Mouse (Mus musculus) stomach, postnatal 0 days (tissue): ENCODE measurements around the gene Mtmr12. TPM values are rescaled to one million over a fixed set of nuclear protein-coding genes. Genes with fewer than 3 reads are reported as not detected.

ENCODE experiments used
- ATAC-seq: fragments of 200-750 bp; cut with Nextera tagmentation; 2 replicates; pipeline ENCODE4 v1.8.0; 2017; ENCODE audit not compliant: low FRiP score, low TSS enrichment
- DNase-seq: peaks from one replicate; pipeline ENCODE4 v3.0.0-alpha.2; 2016; ENCODE audit warnings: low spot score
- H3K27ac ChIP-seq: fragments of 300-500 bp; sonication (generic); replicated peaks from 2 replicates; pipeline ENCODE4 v1.5.1; 2014; ENCODE audit warnings: mild to moderate bottlenecking, control low read depth
- H3K27me3 ChIP-seq: fragments of 300-500 bp; sonication (generic); 2 replicates; pipeline ENCODE4 v1.6.1; 2014; ENCODE audit warnings: low read length; ENCODE audit not compliant: control insufficient read depth, insufficient read depth
- H3K36me3 ChIP-seq: fragments of 300-500 bp; sonication (generic); 2 replicates; pipeline ENCODE4 v1.6.1; 2014; ENCODE audit warnings: low read length, mixed read lengths; ENCODE audit not compliant: control insufficient read depth, insufficient read depth
- H3K4me1 ChIP-seq: fragments of 300-500 bp; sonication (generic); replicated peaks from 2 replicates; pipeline ENCODE4 v1.6.1; 2014; ENCODE audit warnings: antibody characterized with exemption; ENCODE audit not compliant: control insufficient read depth, insufficient read depth
- H3K4me2 ChIP-seq: fragments of 300-500 bp; sonication (generic); replicated peaks from 2 replicates; pipeline ENCODE4 v1.6.1; 2014; ENCODE audit warnings: low read depth, mild to moderate bottlenecking, control low read depth, moderate library complexity
- H3K4me3 ChIP-seq: fragments of 300-500 bp; sonication (generic); 2 replicates; pipeline ENCODE4 v1.5.1; 2014; ENCODE audit warnings: low read depth, low read length, control low read depth
- H3K9ac ChIP-seq: fragments of 300-500 bp; sonication (generic); 2 replicates; pipeline ENCODE4 v1.6.1; 2014; ENCODE audit warnings: mild to moderate bottlenecking, low read length, control low read depth, mixed read lengths
- H3K9me3 ChIP-seq: fragments of 300-500 bp; sonication (generic); 2 replicates; pipeline ENCODE4 v1.6.1; 2016; ENCODE audit warnings: low read length; ENCODE audit not compliant: control insufficient read depth
- CTCF ChIP-seq: IDR thresholded peaks from 2 replicates; pipeline ENCODE4 v1.5.1; 2016; ENCODE audit warnings: antibody characterized with exemption, low read depth, mild to moderate bottlenecking, moderate library complexity
- EP300 ChIP-seq: optimal IDR thresholded peaks from 2 replicates; pipeline ENCODE3; 2016; ENCODE audit warnings: antibody characterized with exemption
- WGBS: fragments of 180-500 bp; shearing (Covaris S2); extraction: QIAGEN DNeasy Blood & Tissue Kit; methylation state at CpG from one replicate; pipeline ENCODE4 v1.1.7; 2014; 5-methylcytosine and 5-hydroxymethylcytosine counted together
- polyA plus RNA-seq: library from polyadenylated mRNA; unstranded; fragments of >200 nt; fragmentation: Nextera tagmentation; extraction: Ambion mirVana; gene quantifications from 2 replicates; pipeline ENCODE4 v1.2.1, GENCODE M21; 2015

The Mtmr12 gene
- polyA plus RNA-seq, 1 experiment from 2014 or later: 6.8 TPM

DNA sequence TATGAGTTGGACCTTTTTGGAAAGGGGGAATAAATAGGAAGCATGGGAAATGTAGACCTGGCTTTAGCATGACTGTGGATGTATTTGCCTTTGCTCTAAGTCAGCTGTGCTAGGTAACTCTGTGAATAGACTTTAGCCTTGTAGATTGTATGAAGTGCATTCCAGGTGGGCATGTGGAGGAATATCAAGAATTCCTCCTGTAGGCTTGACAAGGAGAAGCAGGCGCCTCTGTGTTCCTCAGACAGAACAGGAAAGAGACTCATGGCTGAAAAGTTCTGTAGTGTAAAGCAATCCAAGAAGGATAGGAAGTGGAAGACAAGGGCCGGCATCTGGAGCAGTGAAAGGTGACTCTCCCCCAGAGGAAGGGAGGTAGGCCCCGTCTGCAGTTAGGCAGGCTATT lies 58.2 kb downstream of the Mtmr12 start:
- WGBS: 87% methylated on average over 3 of the region's 3 CpGs
- H3K4me2 ChIP-seq: no peak overlapping the region
- DNase-seq (no peak), ATAC-seq (no peak)
- H3K9ac ChIP-seq: no peak overlapping the region
- H3K4me1 ChIP-seq: no peaks in the 10 kb centered on the region
- no peaks in the 10 kb centered on the region for H3K9me3 ChIP-seq
- no peaks in the 10 kb centered on the region for H3K27me3 ChIP-seq
- H3K36me3 ChIP-seq: peaks cover 33% of the 10 kb centered on the region
- no peak overlapping the region for H3K4me3 ChIP-seq
- no peak overlapping the region for H3K27ac ChIP-seq
- no peak for TF ChIP-seq CTCF
- no peak for TF ChIP-seq EP300

DNA sequence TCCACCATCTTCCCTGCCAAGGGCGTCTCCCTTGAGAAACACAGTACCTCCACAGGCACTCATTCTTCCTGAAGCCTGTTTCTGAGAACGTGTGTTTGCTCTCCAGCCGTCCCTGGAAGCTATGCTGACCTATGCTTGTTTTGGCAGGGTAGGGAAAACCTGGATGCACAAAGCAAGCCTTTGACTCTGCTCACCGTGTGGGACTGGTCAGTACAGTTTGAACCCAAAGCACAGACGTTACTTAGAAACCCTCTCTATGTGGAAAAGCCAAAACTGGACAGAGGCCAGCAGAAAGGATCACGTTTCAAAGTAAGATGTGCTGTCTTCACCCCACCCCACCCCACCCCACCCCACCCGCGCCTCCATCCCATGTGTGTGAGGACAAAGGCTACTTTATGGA lies 61.6 kb downstream of the Mtmr12 start:
- H3K27ac ChIP-seq: no peak overlapping the region
- no peaks in the 10 kb centered on the region for H3K4me1 ChIP-seq
- H3K4me3 ChIP-seq: no peak overlapping the region
- H3K4me2 ChIP-seq: no peak overlapping the region
- H3K36me3 ChIP-seq: peaks cover 35% of the 10 kb centered on the region
- H3K9me3 ChIP-seq: no peaks in the 10 kb centered on the region
- TF ChIP-seq EP300 (no peak), CTCF (no peak)
- H3K9ac ChIP-seq: no peak overlapping the region
- 52% methylated on average over 8 of the region's 8 CpGs for WGBS
- peak; percentile 59 for DNase-seq
- no peaks in the 10 kb centered on the region for H3K27me3 ChIP-seq
- ATAC-seq: peak; percentile 82

DNA sequence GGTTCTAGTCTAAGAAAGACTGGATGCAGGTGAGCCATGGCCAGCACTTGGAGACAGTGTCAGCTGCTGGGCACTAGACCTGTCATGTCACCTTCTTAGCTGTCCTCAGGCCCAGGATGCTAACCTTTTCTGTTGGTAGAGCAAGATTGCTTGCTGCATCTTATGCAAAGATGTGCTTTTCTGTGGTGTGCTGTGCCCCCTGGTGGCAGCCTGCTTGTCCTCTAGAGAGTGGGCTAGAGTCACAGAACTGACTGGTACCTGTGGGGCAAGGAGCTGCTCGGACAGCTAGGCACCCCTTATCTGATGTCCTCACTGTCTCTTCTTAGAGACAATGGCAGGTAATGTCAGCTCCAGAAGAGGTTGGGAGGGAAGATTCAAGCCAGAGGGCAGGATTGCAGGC lies 63.2 kb downstream of the Mtmr12 start:
- WGBS: 40% methylated on average over 1 of the region's 1 CpGs
- H3K36me3 ChIP-seq: peaks cover 25% of the 10 kb centered on the region
- no peak overlapping the region for H3K4me2 ChIP-seq
- no peaks in the 10 kb centered on the region for H3K27me3 ChIP-seq
- no peaks in the 10 kb centered on the region for H3K4me1 ChIP-seq
- no peak overlapping the region for H3K27ac ChIP-seq
- TF ChIP-seq EP300: no peak
- TF ChIP-seq CTCF: peak; percentile 89
- no peak overlapping the region for H3K4me3 ChIP-seq
- ATAC-seq: peak; percentile 59
- peak; percentile 80 for DNase-seq
- no peaks in the 10 kb centered on the region for H3K9me3 ChIP-seq
- no peak overlapping the region for H3K9ac ChIP-seq

DNA sequence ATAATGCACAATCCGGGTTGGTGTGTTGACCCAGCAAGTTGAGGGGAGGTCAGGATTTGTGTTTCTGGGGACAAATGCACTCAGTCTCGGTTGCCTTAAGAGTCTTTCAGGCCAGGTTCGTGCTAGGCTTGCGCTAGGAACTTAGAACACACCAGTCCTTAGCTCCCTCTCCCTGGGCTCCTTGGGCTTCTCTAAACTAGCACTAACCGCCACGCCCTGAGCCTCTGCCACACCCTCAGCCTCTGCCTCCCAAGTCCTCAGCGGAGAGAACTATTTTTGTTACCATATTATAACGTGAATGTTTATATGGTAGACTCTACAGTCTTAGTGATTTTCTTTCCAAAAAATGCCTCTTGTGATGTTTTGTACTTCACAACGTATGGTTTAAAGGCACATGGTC lies 66.5 kb downstream of the Mtmr12 start:
- H3K27me3 ChIP-seq: no peaks in the 10 kb centered on the region
- H3K4me1 ChIP-seq: no peaks in the 10 kb centered on the region
- no peak for TF ChIP-seq CTCF
- no peak for TF ChIP-seq EP300
- ATAC-seq (no peak), DNase-seq (no peak)
- no peak overlapping the region for H3K27ac ChIP-seq
- no peak overlapping the region for H3K9ac ChIP-seq
- no peak overlapping the region for H3K4me2 ChIP-seq
- no peak overlapping the region for H3K4me3 ChIP-seq
- 53% methylated on average over 9 of the region's 9 CpGs for WGBS
- H3K9me3 ChIP-seq: no peaks in the 10 kb centered on the region
- H3K36me3 ChIP-seq: peaks cover 11% of the 10 kb centered on the region

DNA sequence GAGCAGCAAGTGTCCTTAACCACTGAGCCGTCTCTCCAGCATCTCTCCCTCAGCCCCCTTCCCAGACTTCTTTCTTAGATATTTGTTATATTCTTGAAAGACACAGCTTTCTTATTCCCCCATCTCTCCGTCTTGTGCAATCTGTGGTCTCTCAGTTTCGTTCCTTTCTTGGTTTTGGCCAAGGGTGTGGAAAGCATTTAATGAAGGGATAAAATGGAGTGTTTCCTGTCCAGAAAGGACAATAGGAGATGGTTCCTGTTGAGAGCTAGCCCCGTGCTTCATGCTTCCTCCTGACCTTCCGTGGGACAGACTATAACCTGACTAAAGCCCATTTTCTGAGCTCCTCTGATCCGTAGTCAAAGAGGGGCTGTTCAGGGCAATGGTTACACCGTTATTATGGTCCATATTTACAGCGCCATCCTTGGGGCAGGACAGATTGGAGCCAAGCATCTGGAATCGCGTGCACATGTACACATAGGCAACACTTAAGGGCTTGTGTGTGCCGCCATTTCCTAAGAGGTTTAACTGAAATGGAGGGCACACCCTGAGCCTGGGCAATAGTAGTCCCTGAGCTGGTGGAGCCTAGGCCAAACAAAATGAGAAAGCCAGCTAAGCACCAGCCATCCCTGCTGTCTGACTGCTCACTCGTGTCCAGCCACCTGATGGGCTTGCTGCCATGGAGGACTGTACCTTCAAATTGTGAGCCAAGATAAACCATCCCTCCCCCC lies 68.7 kb downstream of the Mtmr12 start:
- WGBS: 79% methylated on average over 12 of the region's 12 CpGs
- no peak overlapping the region for H3K4me3 ChIP-seq
- H3K36me3 ChIP-seq: peaks cover 11% of the 10 kb centered on the region
- ATAC-seq: peak; percentile 22; the same call in 1 of the 2 replicates
- H3K9ac ChIP-seq: no peak overlapping the region
- TF ChIP-seq CTCF (no peak), EP300 (no peak)
- no peaks in the 10 kb centered on the region for H3K9me3 ChIP-seq
- DNase-seq: no peak
- no peaks in the 10 kb centered on the region for H3K4me1 ChIP-seq
- H3K27ac ChIP-seq: no peak overlapping the region
- no peaks in the 10 kb centered on the region for H3K27me3 ChIP-seq
- no peak overlapping the region for H3K4me2 ChIP-seq

DNA sequence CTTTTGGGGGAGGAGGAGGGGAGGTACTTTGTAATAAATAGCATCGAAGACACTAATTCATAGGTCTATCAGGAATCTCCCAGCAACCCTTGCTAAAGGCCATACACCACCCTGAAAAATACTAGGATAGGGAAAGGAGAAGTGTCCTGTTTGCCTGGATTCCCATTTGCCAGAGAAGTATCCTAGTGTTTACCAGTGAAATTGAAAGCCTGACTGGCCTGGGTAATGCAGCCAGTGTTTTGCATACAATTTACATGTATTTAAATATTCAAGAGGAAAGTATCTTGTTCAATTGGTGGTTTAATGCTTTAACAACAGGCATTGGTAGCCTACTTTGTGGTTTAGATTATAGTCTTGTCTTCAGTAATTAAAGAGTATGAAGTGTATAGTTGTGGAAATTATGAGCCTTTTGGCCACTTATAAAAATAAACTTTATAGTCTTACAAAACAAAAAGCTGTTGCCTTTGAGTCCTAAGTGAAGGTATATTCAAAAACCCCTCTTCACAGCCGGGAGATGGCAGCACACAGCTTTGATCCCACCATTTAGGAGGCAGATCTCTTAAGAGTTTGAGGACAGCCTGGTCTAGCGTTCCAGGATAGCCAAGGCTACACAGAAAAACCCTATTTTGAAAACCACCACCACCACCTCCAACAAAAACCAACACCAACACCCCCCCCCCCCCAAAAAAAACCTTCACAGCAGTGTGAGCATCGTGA lies 69.4 kb downstream of the Mtmr12 start:
- Histone ChIP-seq H3K9me3 (no peaks in the 10 kb centered on the region), H3K4me1 (no peaks in the 10 kb centered on the region), H3K4me3 (no peak overlapping the region), H3K4me2 (no peak overlapping the region), H3K36me3 (peaks cover 11% of the 10 kb centered on the region), H3K9ac (no peak overlapping the region), H3K27ac (no peak overlapping the region), H3K27me3 (no peaks in the 10 kb centered on the region)
- DNase-seq (no peak), ATAC-seq (no peak)
- 60% methylated on average over 4 of the region's 4 CpGs for WGBS
- TF ChIP-seq CTCF: peak; percentile 57
- TF ChIP-seq EP300: no peak
